In the genomic region with DNA sequence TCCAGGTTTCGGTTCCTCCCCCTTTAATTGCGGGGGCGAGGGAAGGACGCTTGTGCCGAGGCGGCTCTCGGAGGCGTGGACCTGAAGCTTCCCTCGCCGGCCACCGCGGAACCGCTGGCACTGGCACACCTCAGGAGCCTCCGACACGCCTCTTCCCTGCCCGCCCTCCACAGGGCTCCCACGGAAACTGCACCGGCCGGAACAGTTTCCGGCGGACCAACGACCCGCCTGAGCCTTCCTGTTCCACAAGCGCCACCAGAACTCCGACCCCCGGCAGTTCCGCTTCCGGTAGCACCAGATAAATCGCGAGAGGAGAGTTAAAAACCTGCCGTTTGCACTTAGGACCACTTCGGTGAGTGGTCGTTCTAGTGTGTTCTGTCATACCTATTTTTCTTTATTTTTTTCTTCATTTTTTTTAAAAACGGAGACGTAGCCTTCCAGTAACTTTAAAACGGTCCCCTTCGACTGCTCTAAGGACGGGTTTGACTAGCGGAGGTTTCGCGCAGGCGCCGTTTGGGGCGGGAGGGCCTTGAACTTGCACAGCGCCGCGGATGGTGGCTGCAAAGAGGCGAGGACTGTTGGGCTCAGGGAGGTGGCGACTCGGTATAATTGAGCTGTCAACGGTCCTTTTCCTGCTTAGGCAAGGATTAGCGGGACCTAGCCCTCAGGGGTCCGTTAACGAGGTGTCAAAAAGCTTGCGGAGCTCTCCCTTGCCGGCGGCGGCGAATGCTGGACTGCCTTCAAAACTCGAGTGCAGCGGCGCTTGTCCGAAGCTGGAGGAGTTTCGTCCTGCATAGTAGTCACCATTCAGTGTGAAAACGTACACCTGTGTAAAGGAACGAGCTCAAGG, we compare ENCODE assay signal across 8 mouse cellular contexts. TPM values are rescaled to one million over a fixed set of nuclear protein-coding genes. Genes with fewer than 3 reads are reported as not detected.
DNase-seq lines count a peak whose midpoint lies in the region; ATAC-seq and TF ChIP-seq lines count a peak whose summit lies in the region.

A gene (plus strand): TSS at position 269 of the 850 bp plus-strand sequence.
A gene (minus strand): TSS at position 508 of the 850 bp plus-strand sequence.

- H3K9ac ChIP-seq in embryonic facial prominence, embryonic 15.5 days = peak within 1 kb of the TSS; percentile 89
- H3K9ac ChIP-seq in limb, embryonic 14.5 days (ENCODE audit: low read depth, low read length, severe bottlenecking) = peak within 1 kb of the TSS; percentile 75
- peak within 1 kb of the TSS; percentile 94 for H3K9ac ChIP-seq in midbrain, postnatal 0 days (replicated peaks; ENCODE audit: low read length, poor library complexity, severe bottlenecking)

- peak; percentile 71 for TF ChIP-seq POLR2A in bone marrow, adult 2 months (IDR thresholded peaks at IDR 0.05; ENCODE audit: borderline replicate concordance, control insufficient read depth, low read depth, low read length)
- TF ChIP-seq POLR2A in limb, embryonic 14.5 days (IDR thresholded peaks at IDR 0.05; ENCODE audit: borderline replicate concordance, extremely low read depth, insufficient read depth, insufficient read length) = peak; percentile 88

- peak; percentile 98 for DNase-seq in 416B (ENCODE audit: low read depth)
- peak; percentile 94 for DNase-seq in heart, adult 8-10 months (ENCODE audit: low spot score)
- DNase-seq in kidney, adult 9 months = peak; percentile 96
- peak; percentile 96 for DNase-seq in limb, embryonic 14.5 days (ENCODE audit: low spot score)
- DNase-seq in midbrain, postnatal 0 days (ENCODE audit: low spot score) = peak; percentile 98
- DNase-seq in spleen, postnatal 14 days (ENCODE audit: low spot score in 2 of 2) = peak; percentile 88 to 91

- no peaks in the 10 kb centered on the region; the same call in 1 of the 2 replicates for H3K4me1 ChIP-seq in bone marrow, adult 2 months (ENCODE audit: control insufficient read depth, insufficient read depth, low read length)
- peaks cover 8% of the 10 kb centered on the region; the same call in 1 of the 2 replicates for H3K4me1 ChIP-seq in embryonic facial prominence, embryonic 15.5 days
- peaks cover 12% of the 10 kb centered on the region for H3K4me1 ChIP-seq in limb, embryonic 14.5 days (ENCODE audit: control insufficient read depth, insufficient read depth, low read length)
- H3K4me1 ChIP-seq in midbrain, postnatal 0 days (ENCODE audit: insufficient read depth, low read length) = peaks cover 16% of the 10 kb centered on the region; the same call in 1 of the 2 replicates

- H3K36me3 ChIP-seq in embryonic facial prominence, embryonic 15.5 days = no peaks in the 10 kb centered on the region
- no peaks in the 10 kb centered on the region for H3K36me3 ChIP-seq in limb, embryonic 14.5 days (ENCODE audit: control insufficient read depth, insufficient read depth, low read length)
- no peaks in the 10 kb centered on the region for H3K36me3 ChIP-seq in midbrain, postnatal 0 days (ENCODE audit: insufficient read depth, low read length)

- peak within 1 kb of the TSS; percentile 97 for H3K4me3 ChIP-seq in bone marrow, adult 2 months (replicated peaks; ENCODE audit: control insufficient read depth, low read depth, low read length)
- peak within 1 kb of the TSS; percentile 89 for H3K4me3 ChIP-seq in embryonic facial prominence, embryonic 15.5 days (replicated peaks)
- peak within 1 kb of the TSS; percentile 74 for H3K4me3 ChIP-seq in limb, embryonic 14.5 days (replicated peaks; ENCODE audit: low read length)
- H3K4me3 ChIP-seq in midbrain, postnatal 0 days (ENCODE audit: low read depth, low read length) = peak within 1 kb of the TSS; percentile 98

- peak within 1 kb of the TSS; percentile 78 for H3K4me2 ChIP-seq in embryonic facial prominence, embryonic 15.5 days (replicated peaks)
- H3K4me2 ChIP-seq in limb, embryonic 14.5 days (replicated peaks; ENCODE audit: low read depth, low read length, severe bottlenecking) = peak within 1 kb of the TSS; percentile 65
- H3K4me2 ChIP-seq in midbrain, postnatal 0 days (ENCODE audit: low read depth, low read length, poor library complexity, severe bottlenecking) = peak within 1 kb of the TSS; percentile 59

- TF ChIP-seq CTCF in bone marrow, adult 2 months (IDR thresholded peaks at IDR 0.05; ENCODE audit: control insufficient read depth, insufficient read depth, low read length) = peak; percentile 52; the same call in 1 of the 2 replicates
- peak; percentile 68 for TF ChIP-seq CTCF in midbrain, postnatal 0 days (IDR thresholded peaks at IDR 0.05)

- no peaks in the 10 kb centered on the region for H3K9me3 ChIP-seq in embryonic facial prominence, embryonic 15.5 days (replicated peaks)
- H3K9me3 ChIP-seq in limb, embryonic 14.5 days (ENCODE audit: control insufficient read depth, low read length) = no peaks in the 10 kb centered on the region
- H3K9me3 ChIP-seq in midbrain, postnatal 0 days (ENCODE audit: low read length) = no peaks in the 10 kb centered on the region

- WGBS in bone marrow, adult 2 months = under 1% methylated on average over 66 of the region's 66 CpGs
- under 1% methylated on average over 65 of the region's 66 CpGs for WGBS in embryonic facial prominence, embryonic 15.5 days
- WGBS in limb, embryonic 14.5 days = under 1% methylated on average over 59 of the region's 66 CpGs
- under 1% methylated on average over 66 of the region's 66 CpGs for WGBS in midbrain, postnatal 0 days

- peak within 1 kb of the TSS; percentile 74 for H3K27ac ChIP-seq in bone marrow, adult 2 months (ENCODE audit: control insufficient read depth, insufficient read depth, low read depth, low read length, poor library complexity)
- H3K27ac ChIP-seq in embryonic facial prominence, embryonic 15.5 days (replicated peaks) = peak within 1 kb of the TSS; percentile 91
- peak within 1 kb of the TSS; percentile 77 for H3K27ac ChIP-seq in limb, embryonic 14.5 days (replicated peaks; ENCODE audit: low read depth, low read length)
- H3K27ac ChIP-seq in midbrain, postnatal 0 days (ENCODE audit: low read depth, low read length) = peak within 1 kb of the TSS; percentile 79

- H3K27me3 ChIP-seq in embryonic facial prominence, embryonic 15.5 days = no peaks in the 10 kb centered on the region
- H3K27me3 ChIP-seq in limb, embryonic 14.5 days (ENCODE audit: control insufficient read depth, insufficient read depth, low read length) = no peaks in the 10 kb centered on the region
- H3K27me3 ChIP-seq in midbrain, postnatal 0 days (ENCODE audit: insufficient read depth, low read length) = no peaks in the 10 kb centered on the region

- peak; percentile 99 for ATAC-seq in embryonic facial prominence, embryonic 15.5 days (ENCODE audit: insufficient number of reproducible peaks, low FRiP score, low TSS enrichment, low read depth)
- ATAC-seq in limb, embryonic 14.5 days (ENCODE audit: low FRiP score, low read depth) = peak; percentile 98
- peak; percentile 99 for ATAC-seq in midbrain, postnatal 0 days (ENCODE audit: low FRiP score)

RNA-seq across cellular contexts. Expression of the first gene that starts in this region (rescaled TPM):
- polyA plus RNA-seq in bone marrow, adult 2 months (2011; ENCODE audit: insufficient read depth, insufficient read length, low replicate concordance, missing spikeins) = 5.3 and 17.8 TPM in 2 replicates
- polyA plus RNA-seq in embryonic facial prominence, embryonic 15.5 days (2015; fragmentation: Nextera tagmentation; extraction: Ambion mirVana) = 15.4 and 15.6 TPM in 2 replicates
- 1 to 10 TPM; 6.7 to 10.0 (median 7.6) TPM for total RNA-seq in heart, adult 8-10 months (2022)
- polyA plus RNA-seq in limb, embryonic 14.5 days (2012; rRNA removed) = 5.7 and 8.6 TPM in 2 replicates
- 13.3 and 14.8 TPM in 2 replicates for polyA plus RNA-seq in limb, embryonic 14.5 days (2014; fragmentation: Nextera tagmentation; extraction: Ambion mirVana)
- 2.2 and 8.6 TPM in 2 replicates for total RNA-seq in midbrain, postnatal 0 days (2014; rRNA removed)
- polyA plus RNA-seq in midbrain, postnatal 0 days (2015; fragmentation: Nextera tagmentation; extraction: Ambion mirVana) = 11.2 and 13.1 TPM in 2 replicates

RNA-seq across cellular contexts. Expression of the second gene that starts in this region (rescaled TPM):
- 5.9 and 10.9 TPM in 2 replicates for polyA plus RNA-seq in bone marrow, adult 2 months (2011; ENCODE audit: insufficient read depth, insufficient read length, low replicate concordance, missing spikeins)
- 19.3 and 21.3 TPM in 2 replicates for polyA plus RNA-seq in embryonic facial prominence, embryonic 15.5 days (2015; fragmentation: Nextera tagmentation; extraction: Ambion mirVana)
- total RNA-seq in heart, adult 8-10 months (2022) = 10 to 100 TPM; 61.7 to 95.3 (median 79.2) TPM
- 20.9 and 22.3 TPM in 2 replicates for polyA plus RNA-seq in limb, embryonic 14.5 days (2012; rRNA removed)
- 25.7 and 32.7 TPM in 2 replicates for polyA plus RNA-seq in limb, embryonic 14.5 days (2014; fragmentation: Nextera tagmentation; extraction: Ambion mirVana)
- total RNA-seq in midbrain, postnatal 0 days (2014; rRNA removed) = 56.0 and 66.2 TPM in 2 replicates
- 32.8 and 37.0 TPM in 2 replicates for polyA plus RNA-seq in midbrain, postnatal 0 days (2015; fragmentation: Nextera tagmentation; extraction: Ambion mirVana)

Comparison
In these comparisons a context has a peak if more than half of its experiments do, and no peak if none do; other contexts are left out.
1. Peak in every context shown above with its lines: DNase-seq, ATAC-seq, H3K4me3 ChIP-seq and H3K27ac ChIP-seq.